Mouse (Mus musculus) heart, embryonic 14.5 days (tissue): ENCODE data around the gene Fam131b. TPM values are rescaled to one million over a fixed set of nuclear protein-coding genes. Genes with fewer than 3 reads are reported as not detected.
A peak's percentile ranks its signal among the peaks of the same experiment; 100 is the strongest.

ENCODE experiments used
- ATAC-seq: fragments of 200-750 bp; cut with Nextera tagmentation; 2 replicates; pipeline ENCODE4 v1.8.0; 2017; ENCODE audit warnings: low read depth, moderate TSS enrichment; ENCODE audit not compliant: insufficient number of reproducible peaks, insufficient read depth, low FRiP score
- H3K27ac ChIP-seq, 2 experiments: fragments of 200-500 bp in 1 of 2; fragments of 300-500 bp in 1 of 2; sonication (generic) in 1 of 2; replicated peaks in 1 of 2; 2 replicates each; pipeline ENCODE4 v1.5.1; 2012 to 2014; ENCODE audit warnings: low read depth in 2 of 2, low read length in 2 of 2, control low read depth in 1 of 2, mild to moderate bottlenecking in 1 of 2, mixed read lengths in 1 of 2; ENCODE audit not compliant: control insufficient read depth in 1 of 2, insufficient read depth in 1 of 2
- H3K27me3 ChIP-seq: fragments of 300-500 bp; sonication (generic); 2 replicates; pipeline ENCODE4 v1.6.1; 2014; ENCODE audit warnings: mild to moderate bottlenecking, low read length, control low read depth; ENCODE audit not compliant: control insufficient read depth, insufficient read depth
- H3K36me3 ChIP-seq: fragments of 300-500 bp; sonication (generic); 2 replicates; pipeline ENCODE4 v1.6.1; 2014; ENCODE audit warnings: mild to moderate bottlenecking, control low read depth, low read length, mixed read lengths; ENCODE audit not compliant: control insufficient read depth, insufficient read depth
- H3K4me1 ChIP-seq, 2 experiments: fragments of 200-500 bp in 1 of 2; fragments of 300-500 bp in 1 of 2; sonication (generic) in 1 of 2; 2 replicates each; pipeline ENCODE4 v1.6.1; 2012 to 2014; ENCODE audit warnings: low read length in 2 of 2, control low read depth in 1 of 2, mixed read lengths in 1 of 2; ENCODE audit not compliant: control insufficient read depth in 2 of 2, insufficient read depth in 2 of 2
- H3K4me2 ChIP-seq: fragments of 300-500 bp; sonication (generic); 2 replicates; pipeline ENCODE4 v1.6.1; 2014; ENCODE audit warnings: mild to moderate bottlenecking, low read length
- H3K4me3 ChIP-seq, 2 experiments: fragments of 200-500 bp in 1 of 2; fragments of 300-500 bp in 1 of 2; sonication (generic) in 1 of 2; 2 replicates each; pipeline ENCODE4 v1.5.1; 2012 to 2014; ENCODE audit warnings: low read length in 2 of 2, mild to moderate bottlenecking in 2 of 2, control low read depth in 1 of 2, low read depth in 1 of 2, moderate library complexity in 1 of 2; ENCODE audit not compliant: control insufficient read depth in 1 of 2, insufficient read depth in 1 of 2
- H3K9ac ChIP-seq: fragments of 300-500 bp; sonication (generic); 2 replicates; pipeline ENCODE4 v1.6.1; 2014; ENCODE audit warnings: mild to moderate bottlenecking, low read length
- H3K9me3 ChIP-seq: fragments of 300-500 bp; sonication (generic); 2 replicates; pipeline ENCODE4 v1.6.1; 2016; ENCODE audit warnings: low read length, control low read depth; ENCODE audit not compliant: control insufficient read depth
- WGBS: fragments of 180-500 bp; shearing (Covaris S2); extraction: QIAGEN DNeasy Blood & Tissue Kit; methylation state at CpG from one replicate; pipeline ENCODE4 v1.1.7; 2014; 5-methylcytosine and 5-hydroxymethylcytosine counted together
- polyA plus RNA-seq: library from polyadenylated mRNA; unstranded; fragments of >200 nt; fragmentation: Nextera tagmentation; extraction: Ambion mirVana; gene quantifications from 2 replicates; pipeline ENCODE4 v1.2.1, GENCODE M21; 2014

The Fam131b gene
- polyA plus RNA-seq: 0.14 and 0.20 TPM in 2 replicates

- no peaks in the 10 kb centered on the region for H3K9me3 ChIP-seq
- H3K4me2 ChIP-seq: peak within 1 kb of the TSS; percentile 97
- ATAC-seq: peak; percentile 51
- H3K36me3 ChIP-seq: no peaks in the 10 kb centered on the region
- H3K4me1 ChIP-seq: peaks cover 4 to 6% of the 10 kb centered on the region in 2 experiments
- no peak within 1 kb of the TSS for H3K27ac ChIP-seq
- peak within 1 kb of the TSS; percentile 68 for H3K9ac ChIP-seq
- WGBS: 1% methylated on average over 32 of the region's 68 CpGs
- H3K4me3 ChIP-seq: peak within 1 kb of the TSS; percentile 51 to 63
- H3K27me3 ChIP-seq: peaks cover 52% of the 10 kb centered on the region
These were observed at the start of gene Fam131b for GRCm38 (mm10) chr6:42324482-42325267. Gene Fam131b, minus strand, starts transcription at chr6:42324643.

DNA sequence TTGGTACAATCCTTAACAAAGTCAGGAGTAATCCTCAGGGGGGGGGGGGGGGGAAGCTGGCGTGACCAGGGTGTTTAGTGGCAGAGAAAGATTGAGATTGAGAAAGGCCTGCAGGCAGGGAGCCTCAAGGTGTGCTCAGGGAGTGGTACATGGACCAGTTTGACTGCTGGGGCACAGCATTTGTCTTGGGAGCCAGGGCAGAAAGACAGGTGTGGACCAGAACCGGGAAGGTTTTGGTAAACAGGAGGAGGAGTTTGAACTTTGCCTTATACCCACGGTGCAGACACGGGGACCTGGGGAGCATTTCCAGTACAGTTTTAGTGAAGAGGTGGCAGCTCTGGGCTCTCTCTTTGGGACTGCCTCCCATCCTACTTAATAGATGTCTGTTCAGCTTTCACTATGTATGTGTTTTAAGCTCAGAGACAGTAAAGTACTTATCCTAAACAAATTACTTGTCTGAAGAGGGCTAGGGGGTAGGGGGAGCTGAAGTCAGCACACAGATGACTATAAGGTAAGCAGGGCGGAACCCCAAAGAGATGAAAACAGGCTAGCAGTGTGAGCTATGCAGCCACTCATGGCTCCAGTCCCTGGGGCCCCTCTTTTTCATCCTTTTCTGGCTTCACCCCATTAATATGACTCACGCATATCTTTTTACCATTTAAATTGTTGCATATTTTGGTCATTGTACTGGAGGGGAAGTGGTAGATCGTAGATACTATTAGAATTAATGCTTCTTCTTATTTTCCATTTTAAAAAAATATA lies 49.4 kb upstream of the Fam131b start:
- Histone ChIP-seq H3K9ac (peak overlapping the region; percentile 67), H3K4me1 (peaks cover 28 to 53% of the 10 kb centered on the region in 2 experiments), H3K4me2 (peak overlapping the region; percentile 88), H3K27me3 (no peaks in the 10 kb centered on the region), H3K27ac (peak overlapping the region in 1 of 2 experiments; percentile 28; a peak in 2 of 4 replicates), H3K9me3 (no peaks in the 10 kb centered on the region), H3K4me3 (peak overlapping the region; percentile 43 to 54; a peak in 2 of 4 replicates), H3K36me3 (no peaks in the 10 kb centered on the region)
- WGBS: 41% methylated on average over 7 of the region's 7 CpGs
- no peak for ATAC-seq

GRCm38 (mm10) chr6:42372816-42373547 lies 48.5 kb upstream of the Fam131b start, which contains the start of gene Epha1:
Gene Epha1, minus strand, starts transcription at chr6:42373268.
- under 1% methylated on average over 32 of the region's 36 CpGs for WGBS
- H3K36me3 ChIP-seq: no peaks in the 10 kb centered on the region
- peaks cover 28 to 53% of the 10 kb centered on the region in 2 experiments for H3K4me1 ChIP-seq
- H3K4me3 ChIP-seq: peak within 1 kb of the TSS; percentile 43 to 54
- no peaks in the 10 kb centered on the region for H3K27me3 ChIP-seq
- no peaks in the 10 kb centered on the region for H3K9me3 ChIP-seq
- H3K9ac ChIP-seq: peak within 1 kb of the TSS; percentile 67
- peak within 1 kb of the TSS; percentile 88 for H3K4me2 ChIP-seq
- ATAC-seq: no peak
- H3K27ac ChIP-seq: peak within 1 kb of the TSS; percentile 30 to 40; a peak in 3 of 4 replicates

- no peaks in the 10 kb centered on the region for H3K9me3 ChIP-seq
- H3K27ac ChIP-seq: peak overlapping the region; percentile 30 to 40; a peak in 1 of 4 replicates
- 39% methylated on average over 9 of the region's 9 CpGs for WGBS
- H3K36me3 ChIP-seq: no peaks in the 10 kb centered on the region
- no peaks in the 10 kb centered on the region for H3K27me3 ChIP-seq
- no peak for ATAC-seq
- peak overlapping the region in 1 of 2 experiments; percentile 54; a peak in 1 of 4 replicates for H3K4me3 ChIP-seq
- H3K4me1 ChIP-seq: peaks cover 28 to 53% of the 10 kb centered on the region in 2 experiments
- H3K9ac ChIP-seq: peak overlapping the region; percentile 67
- peak overlapping the region; percentile 88 for H3K4me2 ChIP-seq
These were observed 48.0 kb upstream of the Fam131b start for GRCm38 (mm10) chr6:42372421-42372815.

DNA sequence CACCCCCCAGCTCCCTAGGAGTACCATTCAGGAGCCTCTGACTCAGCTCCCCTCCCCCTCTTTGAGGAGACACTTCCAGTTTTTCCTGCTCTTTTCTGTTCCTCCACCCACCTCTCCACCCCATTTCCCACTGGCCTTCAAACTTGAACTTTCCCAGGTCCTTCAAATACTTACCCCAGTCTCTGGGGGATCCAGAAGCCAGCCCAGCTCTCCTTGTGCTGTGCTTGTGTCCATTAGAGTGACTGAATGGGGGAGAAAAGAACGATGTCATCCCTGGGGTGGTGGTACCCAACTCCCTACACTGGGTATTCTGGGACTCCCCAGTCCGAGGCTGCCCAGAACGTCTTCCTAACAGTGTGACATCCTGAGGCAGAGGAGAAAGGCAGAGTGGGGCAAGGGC lies 47.6 kb upstream of the Fam131b start:
- peaks cover 28 to 53% of the 10 kb centered on the region in 2 experiments for H3K4me1 ChIP-seq
- H3K36me3 ChIP-seq: no peaks in the 10 kb centered on the region
- H3K27me3 ChIP-seq: no peaks in the 10 kb centered on the region
- no peaks in the 10 kb centered on the region for H3K9me3 ChIP-seq
- no peak overlapping the region for H3K4me3 ChIP-seq
- 0 out of 2 replicates have a peak overlapping the region, but pooled peaks have one; percentile 19 for H3K9ac ChIP-seq
- 0 out of 4 replicates have a peak overlapping the region, but pooled peaks of 1 of the 2 experiments have one; percentile 30 for H3K27ac ChIP-seq
- peak overlapping the region; percentile 88 for H3K4me2 ChIP-seq
- ATAC-seq: no peak
- WGBS: 13% methylated on average over 3 of the region's 3 CpGs

- ATAC-seq: no peak
These were observed 46.4 kb upstream of the Fam131b start for GRCm38 (mm10) chr6:42370630-42371363.

More at GRCm38 (mm10) chr6:42370630-42371363, 46.4 kb upstream of the Fam131b start:
- WGBS: 62% methylated on average over 4 of the region's 4 CpGs
- no peak overlapping the region for H3K9ac ChIP-seq
- H3K9me3 ChIP-seq: no peaks in the 10 kb centered on the region
- H3K27me3 ChIP-seq: no peaks in the 10 kb centered on the region
- H3K27ac ChIP-seq: peak overlapping the region in 1 of 2 experiments; percentile 21; a peak in 2 of 4 replicates
- no peak overlapping the region for H3K4me2 ChIP-seq
- no peak overlapping the region for H3K4me3 ChIP-seq
- H3K36me3 ChIP-seq: no peaks in the 10 kb centered on the region
- H3K4me1 ChIP-seq: peaks cover 26 to 44% of the 10 kb centered on the region in 2 experiments
